Mouse (Mus musculus) stomach, postnatal 0 days (tissue): ENCODE data around the gene Mbnl2. TPM values are rescaled to one million over a fixed set of nuclear protein-coding genes. Genes with fewer than 3 reads are reported as not detected.

ENCODE experiments used
- ATAC-seq: fragments of 200-750 bp; cut with Nextera tagmentation; 2 replicates; pipeline ENCODE4 v1.8.0; 2017; ENCODE audit not compliant: low FRiP score, low TSS enrichment
- DNase-seq: peaks from one replicate; pipeline ENCODE4 v3.0.0-alpha.2; 2016; ENCODE audit warnings: low spot score
- H3K27ac ChIP-seq: fragments of 300-500 bp; sonication (generic); replicated peaks from 2 replicates; pipeline ENCODE4 v1.5.1; 2014; ENCODE audit warnings: mild to moderate bottlenecking, control low read depth
- H3K27me3 ChIP-seq: fragments of 300-500 bp; sonication (generic); 2 replicates; pipeline ENCODE4 v1.6.1; 2014; ENCODE audit warnings: low read length; ENCODE audit not compliant: control insufficient read depth, insufficient read depth
- H3K36me3 ChIP-seq: fragments of 300-500 bp; sonication (generic); 2 replicates; pipeline ENCODE4 v1.6.1; 2014; ENCODE audit warnings: low read length, mixed read lengths; ENCODE audit not compliant: control insufficient read depth, insufficient read depth
- H3K4me1 ChIP-seq: fragments of 300-500 bp; sonication (generic); replicated peaks from 2 replicates; pipeline ENCODE4 v1.6.1; 2014; ENCODE audit warnings: antibody characterized with exemption; ENCODE audit not compliant: control insufficient read depth, insufficient read depth
- H3K4me2 ChIP-seq: fragments of 300-500 bp; sonication (generic); replicated peaks from 2 replicates; pipeline ENCODE4 v1.6.1; 2014; ENCODE audit warnings: low read depth, mild to moderate bottlenecking, control low read depth, moderate library complexity
- H3K4me3 ChIP-seq: fragments of 300-500 bp; sonication (generic); 2 replicates; pipeline ENCODE4 v1.5.1; 2014; ENCODE audit warnings: low read depth, low read length, control low read depth
- H3K9ac ChIP-seq: fragments of 300-500 bp; sonication (generic); 2 replicates; pipeline ENCODE4 v1.6.1; 2014; ENCODE audit warnings: mild to moderate bottlenecking, low read length, control low read depth, mixed read lengths
- H3K9me3 ChIP-seq: fragments of 300-500 bp; sonication (generic); 2 replicates; pipeline ENCODE4 v1.6.1; 2016; ENCODE audit warnings: low read length; ENCODE audit not compliant: control insufficient read depth
- CTCF ChIP-seq: IDR thresholded peaks from 2 replicates; pipeline ENCODE4 v1.5.1; 2016; ENCODE audit warnings: antibody characterized with exemption, low read depth, mild to moderate bottlenecking, moderate library complexity
- EP300 ChIP-seq: optimal IDR thresholded peaks from 2 replicates; pipeline ENCODE3; 2016; ENCODE audit warnings: antibody characterized with exemption
- WGBS: fragments of 180-500 bp; shearing (Covaris S2); extraction: QIAGEN DNeasy Blood & Tissue Kit; methylation state at CpG from one replicate; pipeline ENCODE4 v1.1.7; 2014; 5-methylcytosine and 5-hydroxymethylcytosine counted together
- polyA plus RNA-seq: library from polyadenylated mRNA; unstranded; fragments of >200 nt; fragmentation: Nextera tagmentation; extraction: Ambion mirVana; gene quantifications from 2 replicates; pipeline ENCODE4 v1.2.1, GENCODE M21; 2015

Mbnl2 gene
- polyA plus RNA-seq, 1 experiment from 2014 or later = 104 TPM

DNA sequence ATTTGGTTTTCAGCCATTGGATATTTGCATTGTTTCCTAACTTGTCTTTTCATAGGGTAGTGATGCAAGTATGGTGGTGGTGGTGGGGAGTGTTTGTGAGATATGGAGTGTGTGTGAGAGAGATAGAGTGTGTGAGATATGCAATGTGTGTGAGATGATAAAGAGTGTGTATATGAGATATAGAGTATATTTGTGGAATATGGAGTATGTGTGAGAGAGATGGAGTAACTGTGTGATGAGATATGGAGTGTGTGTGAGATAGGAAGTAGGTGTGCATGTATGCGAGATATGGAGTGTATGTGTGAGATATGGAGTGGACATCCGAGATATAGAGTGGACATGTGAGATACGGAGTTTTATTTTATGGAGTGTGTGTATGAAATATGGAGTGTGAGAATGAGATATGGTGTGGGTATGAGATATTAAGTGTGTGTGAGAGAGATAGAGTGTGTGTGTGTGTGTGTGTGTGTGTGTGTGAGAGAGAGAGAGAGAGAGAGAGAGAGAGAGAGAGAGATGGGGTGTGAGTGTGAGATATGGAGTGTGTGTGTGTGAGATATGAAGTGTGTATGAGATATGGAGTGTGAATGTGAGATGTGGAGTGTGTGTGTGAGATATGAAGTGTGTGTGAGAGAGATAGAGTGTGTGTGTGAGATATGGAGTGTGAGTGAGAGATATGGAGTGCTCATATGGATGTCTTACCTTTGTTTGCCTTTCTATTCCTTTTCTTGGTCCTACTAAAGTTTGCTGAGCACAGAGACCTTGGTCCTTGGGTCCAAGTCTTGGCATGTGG lies 188.7 kb downstream of the Mbnl2 start:
- Histone ChIP-seq H3K9me3 (no peaks in the 10 kb centered on the region), H3K9ac (no peak overlapping the region), H3K36me3 (no peaks in the 10 kb centered on the region), H3K4me1 (no peaks in the 10 kb centered on the region), H3K4me2 (no peak overlapping the region), H3K27ac (no peak overlapping the region), H3K27me3 (no peaks in the 10 kb centered on the region), H3K4me3 (no peak overlapping the region)
- DNase-seq (no peak), ATAC-seq (no peak)
- WGBS = 91% methylated on average over 3 of the region's 3 CpGs
- TF ChIP-seq EP300 = no peak
- no peak for TF ChIP-seq CTCF

- Histone ChIP-seq H3K4me1 (no peaks in the 10 kb centered on the region), H3K36me3 (no peaks in the 10 kb centered on the region), H3K27me3 (no peaks in the 10 kb centered on the region), H3K4me3 (no peak overlapping the region), H3K4me2 (no peak overlapping the region), H3K9ac (no peak overlapping the region), H3K9me3 (no peaks in the 10 kb centered on the region), H3K27ac (no peak overlapping the region)
- TF ChIP-seq CTCF (no peak), EP300 (no peak)
- DNase-seq = no peak
- WGBS = 80% methylated on average over 4 of the region's 4 CpGs
- ATAC-seq = no peak
Observed at GRCm38 (mm10) chr14:120466816-120467215, 191.3 kb downstream of the Mbnl2 start.

- 74% methylated on average over 14 of the region's 14 CpGs for WGBS
- ATAC-seq (no peak), DNase-seq (no peak)
- Histone ChIP-seq H3K27ac (no peak overlapping the region), H3K4me2 (no peak overlapping the region), H3K4me1 (no peaks in the 10 kb centered on the region), H3K36me3 (no peaks in the 10 kb centered on the region), H3K4me3 (no peak overlapping the region), H3K9me3 (no peaks in the 10 kb centered on the region), H3K9ac (no peak overlapping the region), H3K27me3 (no peaks in the 10 kb centered on the region)
- TF ChIP-seq EP300 (no peak), CTCF (no peak)
Observed at GRCm38 (mm10) chr14:120469126-120469790, 193.8 kb downstream of the Mbnl2 start.

DNA sequence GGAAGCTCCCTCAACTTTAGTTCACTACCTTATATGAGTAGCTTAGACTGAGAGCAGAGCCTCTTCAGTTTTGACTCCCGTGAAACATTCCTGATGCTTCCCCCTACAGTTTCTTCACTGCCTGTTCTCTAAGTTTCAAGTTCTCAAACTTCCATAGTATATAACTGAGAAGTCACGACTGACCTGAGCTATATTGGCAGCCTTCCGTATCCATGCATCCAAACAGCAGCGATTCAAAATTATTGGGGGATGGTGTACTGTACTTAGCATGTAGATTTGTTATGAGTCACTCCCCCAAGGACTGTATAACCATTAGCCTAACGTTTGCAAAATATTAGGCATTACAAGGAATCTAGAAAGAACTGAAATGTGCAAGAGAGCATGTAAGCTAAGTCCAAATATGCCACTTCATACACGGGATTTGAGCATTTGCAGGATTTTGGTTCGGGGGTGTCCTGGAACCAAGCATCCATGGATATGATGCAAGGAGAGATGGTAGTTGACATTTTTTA lies 200.8 kb downstream of the Mbnl2 start:
- H3K4me2 ChIP-seq = no peak overlapping the region
- ATAC-seq = no peak
- WGBS = 61% methylated on average over 7 of the region's 7 CpGs
- H3K9ac ChIP-seq = no peak overlapping the region
- no peak overlapping the region for H3K27ac ChIP-seq
- H3K4me1 ChIP-seq = no peaks in the 10 kb centered on the region
- TF ChIP-seq CTCF (no peak), EP300 (no peak)
- H3K36me3 ChIP-seq = no peaks in the 10 kb centered on the region
- H3K27me3 ChIP-seq = no peaks in the 10 kb centered on the region
- no peak for DNase-seq
- H3K4me3 ChIP-seq = no peak overlapping the region
- H3K9me3 ChIP-seq = no peaks in the 10 kb centered on the region

DNA sequence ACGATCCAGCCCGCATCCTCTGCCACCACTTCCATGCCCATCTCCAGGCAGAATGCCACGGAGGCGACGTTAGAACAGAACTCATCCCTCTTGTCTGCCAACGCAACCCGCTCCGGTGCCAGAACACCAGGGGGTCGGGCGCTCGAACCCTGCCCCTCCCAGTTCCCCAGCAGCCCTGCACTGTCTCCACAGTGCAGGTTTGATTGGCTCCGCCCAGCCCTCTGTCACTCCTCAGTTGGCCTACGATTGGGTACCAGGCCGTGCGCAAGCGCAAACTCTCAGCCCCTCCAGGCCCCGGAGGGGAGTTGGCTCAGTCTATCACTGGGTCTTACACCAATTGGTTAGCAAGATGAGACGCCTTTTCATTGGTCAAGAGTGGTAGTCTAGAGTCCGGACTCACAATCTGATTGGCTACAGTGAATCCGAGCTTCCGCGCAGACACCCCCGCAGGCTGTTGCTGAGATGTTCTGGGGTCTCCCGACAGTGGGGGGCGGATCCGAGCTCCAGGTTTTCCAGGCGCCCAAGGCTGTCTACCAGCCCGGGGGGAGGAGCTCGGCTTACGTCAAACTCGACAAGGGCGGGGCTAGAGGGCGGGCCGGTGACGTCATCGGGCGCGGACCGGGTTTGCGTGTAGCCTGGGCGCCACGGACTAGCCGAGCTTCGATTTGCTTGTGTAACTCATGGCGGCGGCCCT lies 202.0 kb downstream of the Mbnl2 start:
- DNase-seq = peak; percentile 99
- no peaks in the 10 kb centered on the region for H3K36me3 ChIP-seq
- TF ChIP-seq CTCF (no peak), EP300 (peak; percentile 95)
- peak; percentile 95 for ATAC-seq
- H3K4me1 ChIP-seq = no peaks in the 10 kb centered on the region
- peak overlapping the region; percentile 77 for H3K9ac ChIP-seq
- peak overlapping the region; percentile 80 for H3K4me2 ChIP-seq
- under 1% methylated on average over 46 of the region's 46 CpGs for WGBS
- H3K9me3 ChIP-seq = no peaks in the 10 kb centered on the region
- H3K27ac ChIP-seq = peak overlapping the region; percentile 98
- H3K27me3 ChIP-seq = no peaks in the 10 kb centered on the region
- H3K4me3 ChIP-seq = peak overlapping the region; percentile 74
